Mouse (Mus musculus) layer of hippocampus, adult 18-20 months (tissue): ENCODE data around the gene Grid1. TPM values are rescaled to one million over a fixed set of nuclear protein-coding genes. Genes with fewer than 3 reads are reported as not detected.

ENCODE experiments used
- DNase-seq, 2 experiments: peaks; one replicate each; pipeline ENCODE4 v3.0.0; 2022; ENCODE audit warnings: low spot score in 2 of 2
- total RNA-seq, 2 experiments: library from RNA; stranded (reverse); gene quantifications; 2 replicates each; pipeline ENCODE4 v1.2.3; 2021

Grid1 gene
- total RNA-seq, 2 experiments from 2014 or later: 51.1 to 53.0 TPM

DNA sequence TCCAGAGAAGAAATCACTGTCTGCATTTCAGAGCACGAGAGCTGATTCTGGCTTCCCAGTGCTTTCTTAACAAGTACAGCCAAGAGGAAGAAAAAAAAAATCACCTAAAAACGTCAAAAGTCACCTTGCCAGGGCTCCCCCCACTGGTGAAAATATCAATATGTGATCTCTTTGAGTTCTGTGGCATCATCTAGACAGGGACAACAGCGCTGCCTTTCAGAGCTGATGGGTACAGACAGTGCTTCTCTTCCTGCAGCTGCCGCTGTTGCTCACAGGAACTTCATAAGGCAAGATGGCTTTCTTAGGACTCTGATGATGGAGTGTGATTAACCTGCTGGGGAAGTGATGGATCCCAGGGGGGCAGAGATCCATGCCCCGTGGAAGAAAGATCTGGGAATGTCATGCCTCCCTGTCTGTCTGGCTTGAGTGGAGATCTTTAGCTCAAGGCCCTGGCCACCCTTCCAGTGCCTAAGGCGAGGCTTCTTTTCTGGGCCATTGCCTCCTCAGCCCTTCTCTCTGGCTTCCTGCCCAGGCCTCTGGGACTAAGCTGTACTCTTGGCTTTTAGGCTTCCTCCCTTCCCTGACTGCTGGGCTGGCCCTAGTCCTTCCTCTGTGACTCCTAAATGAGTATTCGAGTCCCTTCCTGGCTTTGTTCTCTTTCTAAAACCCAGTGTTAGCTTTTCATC lies 538.4 kb downstream of the Grid1 start:
- peak in 1 of 2 experiments; percentile 54 for DNase-seq

GRCm38 (mm10) chr14:35365177-35365944 lies 545.5 kb downstream of the Grid1 start:
- DNase-seq: no peak

- no peak for DNase-seq
These were observed 554.5 kb downstream of the Grid1 start for GRCm38 (mm10) chr14:35374374-35374773.

DNA sequence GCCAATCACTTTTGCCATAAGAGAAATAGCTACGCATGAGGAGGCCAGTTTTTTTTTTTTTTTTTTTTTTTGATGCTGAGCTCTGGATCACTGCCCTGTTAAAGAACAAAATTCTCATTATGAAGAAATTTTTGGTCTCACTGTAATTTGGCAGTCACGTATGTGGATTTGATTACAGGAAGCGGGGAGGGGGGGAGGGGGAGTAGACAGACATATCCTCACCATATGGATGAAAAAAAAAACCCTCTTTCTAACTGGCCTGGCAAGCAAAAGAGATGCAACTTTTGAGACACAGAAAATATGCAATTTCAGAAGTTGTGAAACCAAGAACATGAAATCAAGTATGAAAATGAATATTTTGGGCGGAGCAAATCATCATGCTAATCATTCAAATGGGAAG lies 573.7 kb downstream of the Grid1 start:
- no peak for DNase-seq

DNA sequence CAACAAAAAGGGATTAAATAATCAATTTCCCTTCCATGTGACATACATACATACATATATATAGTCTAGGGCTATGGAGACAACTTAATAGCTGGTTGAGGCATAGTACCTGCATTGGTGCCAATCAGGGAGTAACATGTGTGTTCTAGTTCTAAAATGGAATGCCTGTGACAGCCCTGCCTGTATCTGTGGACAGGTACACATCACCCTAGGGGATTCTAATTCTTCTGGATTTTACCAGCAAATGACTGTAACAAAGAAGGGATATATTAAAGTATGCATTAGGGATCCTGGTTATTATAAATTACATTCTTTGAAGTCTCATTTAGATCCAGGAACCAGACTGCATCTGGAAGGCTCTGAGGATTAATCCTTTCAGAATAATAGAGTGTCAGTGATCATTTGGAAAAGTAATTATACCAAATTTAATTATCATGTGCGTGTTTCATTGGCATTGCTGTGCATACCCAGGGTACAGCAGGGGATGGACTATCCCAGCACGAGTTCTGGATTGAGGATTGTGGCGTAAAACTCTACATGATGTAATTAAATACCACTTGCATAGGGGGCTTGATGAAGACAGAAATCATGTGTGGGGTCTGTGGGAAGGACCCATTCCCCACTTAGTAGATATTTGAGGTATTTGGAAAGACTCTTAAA lies 584.5 kb downstream of the Grid1 start:
- DNase-seq: no peak

- peak in 1 of 2 experiments; percentile 7 for DNase-seq
These were observed 610.4 kb downstream of the Grid1 start for GRCm38 (mm10) chr14:35430259-35430658.

- peak in 1 of 2 experiments; percentile 19 for DNase-seq
These were observed 633.8 kb downstream of the Grid1 start for GRCm38 (mm10) chr14:35453702-35454101.

DNA sequence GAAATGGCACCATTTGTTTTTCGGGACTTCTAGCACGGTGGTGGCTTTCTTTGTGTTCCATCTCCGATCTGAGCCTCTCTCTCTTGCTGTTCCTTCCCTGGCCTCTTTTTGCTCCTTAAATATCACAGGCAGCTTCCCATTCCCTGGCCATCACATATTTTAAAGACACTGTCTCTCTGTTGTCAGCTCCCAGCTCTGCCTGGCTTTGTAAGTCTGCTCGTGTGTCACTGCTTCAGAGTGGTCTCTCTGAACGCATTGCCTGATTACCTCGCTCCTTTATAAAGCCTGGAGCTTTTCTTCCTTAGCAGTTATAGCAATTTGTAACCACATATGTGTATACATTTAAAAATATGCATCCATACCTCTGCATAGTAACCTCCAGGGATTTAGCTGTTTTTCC lies 648.3 kb downstream of the Grid1 start:
- no peak for DNase-seq

DNA sequence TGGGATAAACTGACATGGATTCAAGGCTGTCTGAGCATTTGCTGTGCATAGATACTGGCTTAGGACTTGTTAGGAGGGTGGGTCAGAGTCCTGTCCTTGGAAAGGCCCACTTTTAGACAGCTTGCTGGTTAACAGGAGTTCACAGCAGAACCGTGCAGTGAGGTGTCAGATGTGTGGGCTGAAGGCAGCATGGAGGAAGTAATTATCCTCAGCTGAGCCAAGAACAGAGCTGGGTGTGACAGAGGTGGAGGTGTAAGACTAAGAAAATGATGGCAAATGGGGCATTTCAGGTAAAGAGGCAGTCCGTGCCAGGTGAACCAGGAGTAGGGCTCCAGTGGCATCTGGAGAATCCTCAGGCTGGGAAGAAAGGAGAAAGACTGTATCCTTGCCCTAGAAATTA lies 666.1 kb downstream of the Grid1 start:
- DNase-seq: no peak

DNA sequence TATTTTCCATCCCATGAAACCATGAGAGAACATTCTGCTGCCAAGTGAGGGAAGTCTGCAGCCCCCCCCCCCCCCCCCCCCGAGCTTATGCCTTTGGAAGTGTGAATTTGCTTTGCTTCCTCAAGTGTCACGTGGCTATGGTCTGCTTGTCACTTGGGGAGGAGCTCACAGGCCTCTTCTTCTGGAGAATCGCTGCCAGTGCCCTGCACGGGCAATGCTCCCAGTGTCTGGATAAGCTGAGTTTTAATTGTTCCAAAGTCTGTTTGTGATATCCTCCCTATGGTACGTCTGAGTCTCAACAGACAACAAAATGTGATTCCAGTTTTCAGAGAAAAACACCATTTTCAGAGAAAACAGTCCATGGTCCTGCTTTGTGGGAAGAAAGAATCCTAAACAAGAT lies 682.4 kb downstream of the Grid1 start:
- DNase-seq: peak in 1 of 2 experiments; percentile 20

GRCm38 (mm10) chr14:35519402-35519801 lies 699.5 kb downstream of the Grid1 start:
- peak in 1 of 2 experiments; percentile 29 for DNase-seq

DNA sequence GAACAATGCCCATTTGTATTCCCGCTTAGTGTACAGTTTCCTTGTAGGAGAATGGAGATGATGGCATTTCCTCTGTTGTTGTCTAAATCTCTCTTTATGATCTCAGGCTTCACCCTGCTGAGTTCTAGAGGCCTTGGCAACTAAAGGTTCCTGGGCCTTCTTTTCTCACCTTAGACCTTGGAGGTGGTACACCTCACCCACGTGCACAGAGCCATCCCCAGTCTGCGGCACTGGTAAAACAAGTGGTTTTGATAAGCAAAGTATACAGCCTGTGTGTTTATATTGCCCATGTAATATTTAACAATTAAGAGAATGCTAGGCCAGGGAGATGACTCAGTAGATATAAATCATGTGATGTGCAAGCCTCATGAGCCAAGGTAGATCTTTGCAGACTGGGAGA lies 718.9 kb downstream of the Grid1 start:
- no peak for DNase-seq

DNA sequence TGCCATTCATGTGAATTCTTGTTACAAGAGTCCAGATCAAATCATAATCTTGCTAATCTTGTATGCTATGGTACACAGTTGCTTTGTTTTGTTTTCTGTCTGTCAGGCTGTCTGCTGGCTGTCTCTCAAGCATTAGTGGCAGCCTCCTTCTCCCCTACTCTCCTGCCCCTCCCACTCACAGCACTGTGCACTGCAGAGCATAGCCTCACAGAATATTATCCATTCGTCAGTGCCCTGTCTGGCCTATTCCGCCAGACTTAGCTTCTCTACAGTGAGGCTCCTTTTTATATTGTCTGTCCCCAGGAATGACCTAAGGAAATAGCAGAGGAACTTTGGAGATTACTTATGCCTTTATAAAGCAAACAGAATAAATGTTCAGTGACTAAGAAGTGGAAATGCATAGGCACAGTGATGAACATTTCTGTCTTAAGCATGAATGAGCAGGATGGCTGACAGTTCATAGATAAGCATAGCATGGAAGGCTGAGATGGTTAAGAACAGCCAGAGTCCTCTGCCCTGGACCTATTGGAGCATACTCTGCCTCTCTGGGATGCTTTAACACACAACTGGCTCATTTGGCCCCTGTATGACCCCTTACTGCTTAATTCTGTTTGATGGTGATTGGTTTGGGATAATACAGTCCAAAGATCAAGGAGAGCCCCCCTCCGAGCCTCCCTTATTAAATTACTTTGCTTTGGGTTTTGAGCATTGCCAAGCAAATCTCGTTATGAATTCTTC lies 721.5 kb downstream of the Grid1 start:
- no peak for DNase-seq

- DNase-seq: no peak
These were observed 722.1 kb downstream of the Grid1 start for GRCm38 (mm10) chr14:35541992-35542380.

DNA sequence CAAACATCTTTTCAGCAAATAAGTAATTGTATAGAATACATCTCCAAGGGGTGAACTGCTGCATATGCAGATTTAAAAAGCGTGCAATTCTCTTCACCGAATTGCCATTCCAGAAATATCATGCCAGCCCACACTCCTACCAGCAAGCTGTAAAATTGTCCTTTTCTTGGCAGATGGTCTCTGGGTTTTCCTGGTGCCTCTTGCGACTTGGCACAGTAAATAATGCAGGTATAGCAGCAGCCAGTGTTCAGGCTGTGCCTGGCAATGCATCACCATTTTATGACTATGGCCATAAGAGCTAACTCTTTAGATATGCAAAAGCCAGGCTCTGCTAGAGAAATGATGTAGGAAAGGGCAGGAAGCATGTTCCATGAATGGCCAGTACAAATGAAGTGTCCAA lies 734.4 kb downstream of the Grid1 start:
- peak; percentile 54 to 68 for DNase-seq

- no peak for DNase-seq
These were observed 741.5 kb downstream of the Grid1 start for GRCm38 (mm10) chr14:35561244-35561893.

- peak in 1 of 2 experiments; percentile 10 for DNase-seq
These were observed 753.1 kb downstream of the Grid1 start for GRCm38 (mm10) chr14:35572991-35573502.

GRCm38 (mm10) chr14:35574489-35574888 lies 754.6 kb downstream of the Grid1 start:
- DNase-seq: no peak

DNA sequence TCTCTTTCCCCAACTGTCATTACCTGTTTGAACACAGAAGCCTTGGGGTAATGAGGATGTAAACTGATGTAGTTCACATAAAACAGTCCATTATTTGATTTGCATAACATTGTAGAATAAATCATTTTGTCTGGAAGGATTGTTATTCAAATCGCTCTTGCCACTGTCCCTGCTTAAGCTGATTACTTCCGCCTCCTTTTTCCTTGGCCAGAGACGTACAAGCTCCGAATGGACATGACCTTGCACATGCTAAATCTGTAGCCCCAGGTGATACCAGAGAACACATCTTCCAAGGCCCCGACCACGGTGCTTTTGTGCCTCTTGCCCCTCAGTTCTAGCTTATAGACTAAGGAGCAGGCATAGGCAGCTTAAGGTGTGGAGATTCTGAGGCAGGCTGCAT lies 755.4 kb downstream of the Grid1 start:
- DNase-seq: no peak

GRCm38 (mm10) chr14:35625749-35626148 lies 805.8 kb downstream of the Grid1 start:
- no peak for DNase-seq
